Mouse (Mus musculus) megakaryocyte, embryonic 14.5 days (primary cell): ENCODE results near the gene Slc4a10. TPM values are rescaled to one million over a fixed set of nuclear protein-coding genes. Genes with fewer than 3 reads are reported as not detected.

Experiments used
- H3K27me3 ChIP-seq: replicated peaks from 2 replicates; pipeline ENCODE3; 2012; ENCODE audit warnings: inconsistent platforms
- H3K36me3 ChIP-seq: replicated peaks from 2 replicates; pipeline ENCODE3; 2012; ENCODE audit warnings: low read length, inconsistent platforms, mixed read lengths
- H3K4me1 ChIP-seq: 2 replicates; pipeline ENCODE4 v1.6.1; 2012; ENCODE audit warnings: inconsistent platforms
- H3K4me3 ChIP-seq: replicated peaks from 2 replicates; pipeline ENCODE3; 2012; ENCODE audit warnings: moderate library complexity, mild to moderate bottlenecking, inconsistent platforms
- H3K9me3 ChIP-seq: 2 replicates; pipeline ENCODE4 v1.6.1; 2012; ENCODE audit warnings: inconsistent platforms
- FLI1 ChIP-seq: IDR thresholded peaks from 2 replicates; pipeline ENCODE4 v1.6.1; 2012; ENCODE audit warnings: low read length, inconsistent platforms, mixed read lengths
- GATA1 ChIP-seq: IDR thresholded peaks from 3 replicates; pipeline ENCODE4 v1.6.1; 2012; ENCODE audit warnings: mixed read lengths, low read length, inconsistent platforms, borderline replicate concordance
- polyA plus RNA-seq: library from polyadenylated mRNA; stranded (reverse); fragments of >175 nt; gene quantifications from 2 replicates; pipeline ENCODE4 v1.2.3, GENCODE M21; 2012; ENCODE audit warnings: low replicate concordance; ENCODE audit not compliant: insufficient read depth

The Slc4a10 gene
- polyA plus RNA-seq, 1 experiment = not detected

- no peaks in the 10 kb centered on the region for H3K9me3 ChIP-seq
- TF ChIP-seq GATA1 = no peak
- TF ChIP-seq FLI1 = no peak
- no peak overlapping the region for H3K4me3 ChIP-seq
- no peaks in the 10 kb centered on the region for H3K27me3 ChIP-seq
- no peaks in the 10 kb centered on the region for H3K4me1 ChIP-seq
- H3K36me3 ChIP-seq = no peaks in the 10 kb centered on the region
Measured at GRCm38 (mm10) chr2:62341061-62341733, 294.9 kb downstream of the Slc4a10 start.

DNA sequence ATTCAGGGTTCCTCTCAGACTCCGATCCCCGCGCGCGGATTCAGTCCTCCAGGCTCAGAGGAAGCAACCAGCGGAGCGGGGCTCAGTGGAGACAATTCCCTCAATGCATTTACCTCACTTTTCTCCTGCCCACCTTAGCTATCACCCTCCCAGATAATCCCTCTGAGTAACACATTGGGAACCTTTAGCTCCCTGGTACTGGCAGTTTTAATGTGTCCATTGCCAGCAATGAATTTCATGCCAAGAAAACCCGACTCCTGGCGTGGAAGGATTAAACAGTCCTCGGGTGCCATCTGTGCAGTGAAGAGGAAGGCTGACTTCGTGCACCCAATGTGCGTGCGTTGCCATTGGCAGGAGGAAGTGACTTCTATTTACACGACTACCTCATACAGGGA, 295.5 kb downstream of the Slc4a10 start:
- Histone ChIP-seq H3K9me3 (no peaks in the 10 kb centered on the region), H3K4me3 (no peak overlapping the region)

GRCm38 (mm10) chr2:62344367-62344766, 298.1 kb downstream of the Slc4a10 start:
- TF ChIP-seq GATA1 (no peak), FLI1 (no peak)
- Histone ChIP-seq H3K9me3 (no peaks in the 10 kb centered on the region), H3K27me3 (no peaks in the 10 kb centered on the region), H3K4me1 (no peaks in the 10 kb centered on the region), H3K36me3 (no peaks in the 10 kb centered on the region), H3K4me3 (no peak overlapping the region)

More for the DNA sequence above, 295.5 kb downstream of the Slc4a10 start:
- Histone ChIP-seq H3K4me1 (no peaks in the 10 kb centered on the region), H3K36me3 (no peaks in the 10 kb centered on the region), H3K27me3 (no peaks in the 10 kb centered on the region)
- no peak for TF ChIP-seq GATA1
- no peak for TF ChIP-seq FLI1

GRCm38 (mm10) chr2:62346771-62347170, 300.5 kb downstream of the Slc4a10 start:
- Histone ChIP-seq H3K36me3 (no peaks in the 10 kb centered on the region), H3K4me3 (no peak overlapping the region), H3K4me1 (no peaks in the 10 kb centered on the region), H3K27me3 (no peaks in the 10 kb centered on the region), H3K9me3 (no peaks in the 10 kb centered on the region)
- TF ChIP-seq GATA1 (no peak), FLI1 (no peak)

- Histone ChIP-seq H3K27me3 (no peaks in the 10 kb centered on the region), H3K9me3 (no peaks in the 10 kb centered on the region), H3K36me3 (no peaks in the 10 kb centered on the region), H3K4me1 (no peaks in the 10 kb centered on the region), H3K4me3 (no peak overlapping the region)
- TF ChIP-seq GATA1 (no peak), FLI1 (no peak)
Measured at GRCm38 (mm10) chr2:62347762-62348161, 301.5 kb downstream of the Slc4a10 start.

DNA sequence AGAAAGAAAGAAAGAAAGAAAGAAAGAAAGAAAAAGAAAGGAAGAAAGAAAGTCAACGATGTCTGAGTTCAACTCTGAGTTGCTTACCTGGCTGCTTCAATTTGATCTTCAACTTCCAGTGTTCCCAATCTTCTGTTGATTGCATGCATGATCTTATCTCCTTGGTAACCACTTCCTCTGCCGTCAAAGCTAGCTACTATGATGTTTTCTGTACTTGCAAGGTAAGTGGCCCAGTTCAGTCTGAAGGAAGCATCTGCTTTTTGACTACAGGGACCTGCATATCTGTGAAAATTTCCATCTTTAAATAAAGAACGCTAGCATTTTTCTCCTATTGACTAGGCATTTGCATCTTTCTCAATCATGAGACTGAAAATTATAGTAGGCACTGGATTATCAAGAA, 305.8 kb downstream of the Slc4a10 start:
- Histone ChIP-seq H3K27me3 (no peaks in the 10 kb centered on the region), H3K9me3 (no peaks in the 10 kb centered on the region), H3K4me1 (no peaks in the 10 kb centered on the region), H3K36me3 (no peaks in the 10 kb centered on the region), H3K4me3 (no peak overlapping the region)
- no peak for TF ChIP-seq FLI1
- no peak for TF ChIP-seq GATA1

DNA sequence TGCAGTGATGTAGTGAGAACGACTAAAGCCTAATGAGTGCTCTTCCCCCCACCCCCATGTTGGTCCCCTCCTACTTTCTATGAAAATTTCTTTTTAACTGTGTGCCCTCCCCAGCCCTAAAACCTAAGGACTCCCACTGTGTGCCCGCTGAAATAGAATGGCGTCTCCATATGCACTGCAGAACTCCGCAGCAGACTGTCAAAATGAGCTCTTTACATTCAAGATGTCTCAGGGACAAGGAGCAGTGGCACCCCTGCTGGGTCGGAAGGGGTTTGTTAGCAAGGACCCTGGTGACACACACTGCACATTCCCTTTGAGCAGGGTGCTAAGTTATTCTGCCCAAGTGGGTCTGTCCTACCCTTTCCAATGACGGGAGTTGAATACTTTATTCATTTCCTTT, 309.5 kb downstream of the Slc4a10 start:
- no peaks in the 10 kb centered on the region for H3K4me1 ChIP-seq
- no peaks in the 10 kb centered on the region for H3K9me3 ChIP-seq
- H3K4me3 ChIP-seq = no peak overlapping the region
- no peaks in the 10 kb centered on the region for H3K27me3 ChIP-seq
- no peaks in the 10 kb centered on the region for H3K36me3 ChIP-seq
- TF ChIP-seq FLI1 (no peak), GATA1 (no peak)

DNA sequence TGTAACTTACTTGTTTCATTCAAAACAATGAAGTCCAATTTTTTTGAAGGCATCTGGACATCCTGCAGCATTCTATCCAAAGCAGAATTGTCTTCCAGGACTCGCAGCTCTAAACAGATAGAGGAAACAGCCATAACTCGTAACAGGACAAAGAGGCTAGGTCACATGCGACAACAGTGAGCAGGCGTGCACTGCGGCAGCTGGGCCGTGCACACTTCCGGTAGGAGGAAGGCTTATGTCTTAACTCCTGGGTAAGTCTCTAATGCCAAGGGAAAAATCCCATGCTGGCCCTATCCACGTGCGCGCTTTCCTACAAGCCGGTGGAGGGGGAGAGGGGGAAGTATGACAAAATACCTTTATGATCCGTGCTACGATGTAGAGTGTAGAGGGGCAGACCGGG, 310.3 kb downstream of the Slc4a10 start:
- TF ChIP-seq GATA1 (no peak), FLI1 (no peak)

GRCm38 (mm10) chr2:62357259-62357658, 311.0 kb downstream of the Slc4a10 start:
- Histone ChIP-seq H3K9me3 (no peaks in the 10 kb centered on the region), H3K4me1 (no peaks in the 10 kb centered on the region), H3K36me3 (no peaks in the 10 kb centered on the region), H3K4me3 (no peak overlapping the region), H3K27me3 (no peaks in the 10 kb centered on the region)
- no peak for TF ChIP-seq GATA1
- TF ChIP-seq FLI1 = no peak

More for the DNA sequence above, 310.3 kb downstream of the Slc4a10 start:
- Histone ChIP-seq H3K9me3 (no peaks in the 10 kb centered on the region), H3K36me3 (no peaks in the 10 kb centered on the region), H3K4me3 (no peak overlapping the region), H3K4me1 (no peaks in the 10 kb centered on the region), H3K27me3 (no peaks in the 10 kb centered on the region)

GRCm38 (mm10) chr2:62360872-62361271, 314.6 kb downstream of the Slc4a10 start:
- TF ChIP-seq GATA1 = no peak
- no peak for TF ChIP-seq FLI1
- H3K4me1 ChIP-seq = peaks cover 4% of the 10 kb centered on the region
- H3K4me3 ChIP-seq = no peak overlapping the region
- H3K36me3 ChIP-seq = no peaks in the 10 kb centered on the region
- H3K27me3 ChIP-seq = no peaks in the 10 kb centered on the region
- no peaks in the 10 kb centered on the region for H3K9me3 ChIP-seq
